Mouse (Mus musculus): ENCODE measurements around the gene Tmem143.
"Not testable (repeated sequence)": the region's sequence is repeated elsewhere in the genome, so short reads cannot be mapped to it uniquely, and the experiment has no call there.

Tmem143 gene

GRCm38 (mm10) chr7:45921950-45922600, 25.3 kb downstream of the Tmem143 start:
- no peak for DNase-seq (ENCODE audit: low read depth, low spot score)

DNA sequence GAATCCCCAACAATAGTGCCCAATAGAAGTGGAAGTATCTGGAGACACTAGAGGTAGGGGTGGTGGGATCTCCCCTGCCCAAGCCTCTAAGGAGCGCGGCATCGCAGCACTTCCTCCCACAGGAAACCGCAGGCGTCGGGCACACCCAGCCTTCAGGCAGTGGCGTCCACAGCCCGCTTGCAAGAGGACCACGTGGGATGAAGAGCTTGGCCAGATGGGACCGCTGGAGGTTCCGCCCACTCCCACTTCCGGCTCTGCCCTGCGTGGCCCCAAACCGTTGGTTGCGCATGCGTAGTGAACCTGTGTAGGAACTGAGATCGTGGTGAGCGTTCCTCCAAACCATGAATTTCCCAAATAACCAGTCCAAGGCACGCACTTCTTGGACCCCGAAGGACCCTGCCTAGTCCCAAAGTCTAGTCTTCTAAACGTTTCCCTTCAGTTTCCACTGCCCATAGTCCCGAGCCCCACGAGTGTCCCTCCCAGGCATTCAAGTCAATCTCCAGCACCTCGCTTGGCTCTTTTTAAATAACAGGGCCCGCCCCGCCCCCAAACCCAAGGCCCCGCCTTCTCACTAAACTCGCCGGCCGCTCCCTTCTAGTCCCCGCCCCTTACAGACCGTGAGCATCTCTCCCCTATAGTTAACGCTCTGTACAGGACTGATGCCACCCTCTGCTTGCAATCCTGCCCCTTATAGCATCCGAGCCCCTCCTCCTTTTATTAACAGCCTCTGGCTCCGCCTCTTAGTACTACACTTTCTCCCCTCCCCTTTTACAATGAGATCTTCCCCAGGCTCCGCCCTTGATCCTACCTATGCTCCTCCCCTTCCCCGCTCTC, 26.4 kb downstream of the Tmem143 start:
- peak; percentile 77 for DNase-seq (ENCODE audit: low read depth, low spot score)

- no peak for DNase-seq (ENCODE audit: low read depth, low spot score)
Measured at GRCm38 (mm10) chr7:45923762-45924428, 27.2 kb downstream of the Tmem143 start, which contains the start of gene Ccdc114. TSS of gene Ccdc114 (plus strand) at chr7:45924072.

DNA sequence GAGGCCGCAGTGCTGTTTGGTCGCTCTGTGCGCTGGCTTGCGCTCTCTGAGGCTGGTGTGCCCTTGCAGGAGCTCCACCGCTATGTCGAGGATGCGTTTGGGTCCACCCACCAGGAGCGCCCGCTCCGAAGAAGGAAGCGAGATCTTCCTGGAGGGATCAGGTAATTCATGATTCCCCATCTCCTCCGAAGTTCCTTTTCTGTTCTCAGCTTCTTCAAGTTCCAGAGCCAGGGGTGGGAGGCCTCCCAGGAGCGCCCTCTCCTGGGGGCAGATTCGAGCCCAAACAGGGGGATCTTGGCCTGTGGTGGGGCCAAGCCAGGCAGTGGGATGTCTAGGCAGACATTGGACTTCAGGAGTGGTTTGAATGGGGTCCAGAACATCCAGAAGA, 27.7 kb downstream of the Tmem143 start:
- no peak for DNase-seq (ENCODE audit: low read depth, low spot score)

DNA sequence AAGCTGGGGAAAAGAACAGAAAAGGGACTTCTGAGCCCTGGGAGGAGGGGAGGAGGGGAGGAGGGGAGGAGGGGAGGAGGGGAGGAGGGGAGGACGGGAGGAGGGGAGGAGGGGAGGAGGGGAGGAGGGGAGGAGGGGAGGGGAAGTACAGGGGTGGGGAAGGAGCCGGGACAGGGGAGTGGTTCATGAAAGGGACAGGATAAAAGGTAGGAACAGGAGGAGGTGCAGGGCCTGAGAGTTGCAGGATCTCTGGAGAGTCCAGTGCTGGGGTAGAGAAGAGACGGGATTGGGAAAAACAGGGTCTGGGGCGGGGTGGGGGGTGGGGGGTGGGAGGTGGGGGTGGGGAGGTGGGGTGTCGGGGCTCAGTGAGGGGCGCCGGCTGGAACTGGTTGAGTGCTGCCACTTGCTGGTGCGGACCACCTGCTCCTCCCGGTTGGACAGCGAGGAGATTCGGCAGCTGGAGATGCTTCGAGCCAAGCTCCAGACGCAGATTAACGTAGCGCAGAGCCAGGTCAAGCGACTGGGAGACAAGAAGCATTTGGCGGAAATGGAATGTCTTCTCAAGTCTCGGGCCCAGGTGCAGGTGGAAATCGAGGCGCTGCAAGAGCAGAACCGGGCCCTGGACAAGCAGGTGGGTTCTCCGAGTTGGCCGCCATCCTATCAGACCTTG, 32.0 kb downstream of the Tmem143 start:
- no peak for DNase-seq (ENCODE audit: low read depth, low spot score)

DNA sequence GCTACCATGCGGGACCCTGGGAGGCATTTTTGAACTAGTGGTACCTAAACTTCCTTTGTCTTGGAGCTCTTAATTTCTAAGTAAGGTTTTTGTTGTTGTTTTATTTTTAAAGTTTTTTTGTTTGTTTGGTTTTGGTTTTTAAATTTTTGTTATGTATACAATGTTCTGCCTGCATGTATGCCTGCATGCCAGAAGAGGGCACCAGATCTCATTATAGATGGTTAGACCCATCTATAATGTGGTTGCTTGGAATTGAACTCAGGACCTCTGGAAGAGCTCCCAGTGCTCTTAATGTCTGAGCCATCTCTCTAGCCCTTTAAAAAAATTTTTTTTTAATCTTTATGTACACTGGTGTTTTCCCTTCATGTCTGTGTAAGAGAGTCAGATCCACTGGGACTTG, 32.9 kb downstream of the Tmem143 start:
- no peak for DNase-seq (ENCODE audit: low read depth, low spot score)

DNA sequence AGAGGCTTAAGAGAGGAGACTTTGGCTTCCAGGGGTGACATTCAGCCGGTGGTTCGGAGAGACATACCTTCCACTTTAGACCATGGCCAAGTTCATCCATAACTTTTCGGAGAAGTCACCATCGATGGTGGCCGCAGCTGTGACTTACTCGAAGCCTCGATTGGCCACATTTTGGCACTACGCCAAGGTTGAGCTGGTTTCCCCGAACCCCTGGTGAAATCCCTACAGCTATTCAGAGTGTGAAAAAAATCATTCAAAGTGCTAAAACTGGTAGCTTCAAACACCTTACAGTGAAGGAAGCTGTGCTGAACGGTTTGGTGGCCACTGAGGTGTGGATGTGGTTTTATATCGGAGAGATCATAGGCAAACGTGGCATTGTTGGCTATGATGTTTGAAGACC, 37.0 kb downstream of the Tmem143 start:
- not testable (repeated sequence) for DNase-seq (ENCODE audit: low read depth, low spot score)

GRCm38 (mm10) chr7:45935114-45935513, 38.4 kb downstream of the Tmem143 start:
- DNase-seq (ENCODE audit: low read depth, low spot score), result no peak

- no peak for DNase-seq (ENCODE audit: low read depth, low spot score)
Measured at GRCm38 (mm10) chr7:45939836-45940235, 43.1 kb downstream of the Tmem143 start.

DNA sequence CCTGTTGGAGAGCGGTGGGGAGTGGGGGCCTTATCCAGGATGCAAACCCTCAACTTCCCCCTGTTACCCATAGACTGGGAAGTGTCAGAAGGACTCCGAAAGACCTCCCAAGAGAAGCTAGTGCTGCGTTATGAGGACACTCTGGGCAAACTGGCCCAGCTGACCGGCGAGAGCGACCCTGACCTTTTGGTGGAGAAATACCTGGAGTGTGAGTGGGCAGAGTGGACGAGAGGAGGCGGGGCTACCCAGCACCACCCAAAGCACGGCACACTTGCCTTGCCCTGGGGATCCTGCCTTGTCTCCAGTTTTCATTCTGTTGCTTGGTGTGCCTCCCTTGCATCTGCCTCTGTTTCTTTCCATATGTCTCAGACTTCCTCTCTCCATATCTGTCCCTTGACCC, 45.2 kb downstream of the Tmem143 start:
- no peak for DNase-seq (ENCODE audit: low read depth, low spot score)

DNA sequence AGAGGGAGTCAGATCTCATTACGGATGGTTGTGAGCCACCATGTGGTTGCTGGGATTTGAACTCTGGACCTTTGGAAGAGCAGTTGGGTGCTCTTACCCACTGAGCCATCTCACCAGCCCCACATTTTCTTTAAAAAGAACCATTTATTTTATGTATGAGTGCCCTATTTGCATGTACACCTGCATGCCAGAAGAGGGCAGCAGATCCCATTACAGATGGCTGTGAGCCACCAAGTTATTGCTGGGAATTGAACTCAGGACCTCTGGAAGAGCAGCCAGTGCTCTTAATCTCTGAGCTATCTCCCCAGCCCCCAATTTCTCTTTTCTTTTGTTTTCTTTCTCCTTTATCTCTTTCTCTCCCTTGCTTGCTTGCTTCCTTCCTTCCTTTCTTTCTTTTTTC, 46.5 kb downstream of the Tmem143 start:
- DNase-seq (ENCODE audit: low read depth, low spot score), result not testable (repeated sequence)

GRCm38 (mm10) chr7:45949061-45949460, 52.3 kb downstream of the Tmem143 start:
- no peak for DNase-seq (ENCODE audit: low read depth, low spot score)

DNA sequence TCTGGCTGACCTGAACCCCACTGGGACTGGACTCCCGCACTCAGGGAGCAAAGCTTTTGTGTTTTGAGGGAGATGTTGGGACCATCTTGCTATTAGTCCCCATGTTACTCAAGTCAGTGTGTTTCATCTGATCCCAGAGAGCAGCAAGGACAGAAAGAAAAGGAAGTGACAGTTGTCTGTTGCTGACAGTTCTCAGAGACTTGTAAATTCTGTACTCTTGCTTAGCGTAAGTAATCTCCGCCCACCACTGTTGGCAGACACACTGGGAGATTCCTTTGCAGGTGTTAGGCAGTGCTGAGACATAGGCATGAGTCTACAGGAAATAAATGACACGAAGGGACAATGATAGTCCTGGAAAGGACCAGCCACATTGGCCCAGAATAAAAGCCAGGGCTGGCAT, 59.9 kb downstream of the Tmem143 start:
- no peak for DNase-seq (ENCODE audit: low read depth, low spot score)

Data from c-Kit-negative CD71-positive TER-119-positive erythroid progenitor cells, embryonic 14.5 days (primary cell).